In the genomic region with DNA sequence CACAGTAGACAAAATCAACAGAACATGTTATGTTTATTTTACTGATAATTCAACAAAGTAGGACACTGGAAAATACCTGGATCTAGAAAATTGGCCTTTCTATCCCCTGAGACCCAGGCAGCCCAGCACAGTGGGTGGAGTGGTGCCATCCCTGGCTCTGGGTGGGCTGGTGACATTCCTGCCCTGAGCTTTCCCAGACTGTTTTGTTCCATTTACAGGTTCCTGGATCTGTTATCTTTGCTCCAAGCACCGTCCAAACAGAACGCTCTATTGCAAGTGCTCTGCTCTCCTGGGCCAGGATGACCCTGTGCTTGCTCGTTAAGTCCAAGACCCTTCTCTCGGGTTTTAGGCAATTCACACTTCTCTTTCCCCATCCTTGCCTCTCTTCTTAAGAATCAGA, we compare ENCODE assay signal across 21 mouse cellular contexts. TPM values are rescaled to one million over a fixed set of nuclear protein-coding genes. Genes with fewer than 3 reads are reported as not detected.
"Had no signal": no experiment of that assay in that cellular context is flagged by ENCODE, and none has a peak within 500 bp of the region (broad histone marks: within the 10 kb centered on the region; RNA-seq: fewer than 3 reads in every experiment).

No protein-coding gene starts in this region.

- H3K9ac ChIP-seq: liver, embryonic 13.5 days; midbrain, embryonic 13.5 days; neural tube, embryonic 13.5 days had no signal

- H3K27me3 ChIP-seq: stomach, embryonic 15.5 days had no signal

- H3K4me1 ChIP-seq: liver, embryonic 13.5 days had no signal

- H3K27ac ChIP-seq: kidney, postnatal 0 days; left cerebral cortex, adult 2 months; liver, embryonic 13.5 days; midbrain, embryonic 13.5 days; neural tube, embryonic 13.5 days had no signal

- H3K36me3 ChIP-seq: liver, embryonic 13.5 days; midbrain, embryonic 13.5 days; neural tube, embryonic 13.5 days; stomach, embryonic 15.5 days had no signal

- H3K4me3 ChIP-seq: myocyte had no signal

- DNase-seq: kidney, adult 9 months; layer of hippocampus, postnatal 36 days; liver, embryonic 13.5 days; lung, adult 2 months; spleen, adult 18-20 months; thymus, postnatal 36 days had no signal

- H3K9me3 ChIP-seq: liver, embryonic 13.5 days; midbrain, embryonic 13.5 days; neural tube, embryonic 13.5 days; stomach, embryonic 15.5 days had no signal

RNA-seq across cellular contexts. Expression of a gene that starts 1.5 kb away (rescaled TPM):
- total RNA-seq: megakaryocyte progenitor cell, adult 5-6 weeks; megakaryocyte-erythroid progenitor cell, adult 5-6 weeks; monocyte, adult 5-6 weeks had no signal

RNA-seq across cellular contexts. Expression of a gene that starts 50.6 kb away (rescaled TPM):
- total RNA-seq: liver, adult 2 months; megakaryocyte progenitor cell, adult 5-6 weeks; megakaryocyte-erythroid progenitor cell, adult 5-6 weeks; monocyte, adult 5-6 weeks; neutrophil, adult 5-6 weeks had no signal
- polyA plus RNA-seq: kidney, postnatal 0 days; liver, adult 2 months; liver, embryonic 13.5 days; liver, embryonic 16.5 days; lung, embryonic 16.5 days; myocyte; neural tube, embryonic 13.5 days; stomach, embryonic 15.5 days; thymus, postnatal 0 days; urinary bladder, adult 2 months had no signal
